Mouse (Mus musculus) telencephalon, adult 2 months (tissue): Measurements from ENCODE around the gene Cdk6.
A peak's percentile ranks its signal among the peaks of the same experiment; 100 is the strongest.
"Not testable (repeated sequence)": the region's sequence is repeated elsewhere in the genome, so short reads cannot be mapped to it uniquely, and the experiment has no call there.

Source experiments
- DNase-seq: peaks from one replicate; pipeline ENCODE4 v3.0.0-alpha.2; 2011; ENCODE audit warnings: low read depth, low spot score

The Cdk6 gene

GRCm38 (mm10) chr5:3420832-3421228 is 79.5 kb downstream of the Cdk6 start:
- DNase-seq: no peak

DNA sequence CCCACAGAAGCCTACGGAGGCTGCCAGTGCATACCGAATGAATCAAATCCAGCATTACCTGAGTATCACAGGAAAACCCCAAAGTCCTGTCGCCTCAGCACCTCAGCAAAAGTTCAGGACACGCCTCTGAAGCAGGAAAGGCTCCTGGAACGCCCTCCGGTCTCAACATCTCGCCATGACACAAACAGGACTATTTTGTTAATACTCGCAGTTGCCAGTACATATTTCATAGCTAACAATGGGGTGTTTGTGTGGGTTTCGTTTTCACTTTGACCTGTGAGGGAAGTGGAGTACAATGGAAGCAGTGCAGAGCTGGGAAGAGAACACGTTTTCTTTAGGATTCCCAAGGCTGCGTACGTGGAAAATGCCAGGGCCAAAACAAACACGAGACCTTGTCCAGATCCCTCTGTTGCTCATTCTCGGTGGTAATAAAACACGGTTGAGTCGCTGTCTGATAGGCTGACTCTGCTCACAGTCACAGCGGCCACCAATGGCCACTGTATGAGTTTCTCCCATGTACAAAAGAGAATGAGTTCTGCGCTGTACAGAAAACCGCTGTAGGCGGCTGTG is 91.9 kb downstream of the Cdk6 start:
- not testable (repeated sequence) for DNase-seq

- not testable (repeated sequence) for DNase-seq
Observed at GRCm38 (mm10) chr5:3434105-3434504, 92.8 kb downstream of the Cdk6 start.

DNA sequence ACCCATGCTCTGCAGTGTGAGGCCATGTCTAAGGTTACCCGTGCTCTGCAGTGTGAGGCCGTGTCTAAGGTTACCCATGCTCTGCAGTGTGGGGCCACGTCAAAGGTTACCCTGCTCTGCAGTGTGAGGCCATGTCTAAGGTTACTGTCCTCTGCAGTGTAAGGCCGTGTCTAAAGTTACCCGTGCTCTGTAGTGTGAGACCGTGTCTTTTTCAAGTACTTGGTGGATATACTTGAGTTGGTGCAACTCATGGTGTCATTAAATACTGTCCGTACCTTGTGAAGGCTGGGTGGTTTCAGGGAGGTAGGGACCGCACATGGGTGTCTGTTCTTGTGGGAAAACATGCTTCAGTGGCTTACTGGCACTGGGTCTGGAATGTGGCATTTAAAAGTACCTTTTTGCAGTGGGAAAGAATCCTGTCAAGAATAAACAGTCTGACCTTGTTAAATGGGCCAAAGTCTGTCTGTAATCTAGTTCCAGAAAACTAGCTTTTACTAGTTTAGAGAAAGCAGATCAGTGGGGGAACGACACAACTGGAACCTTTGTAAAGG is 97.2 kb downstream of the Cdk6 start:
- DNase-seq: not testable (repeated sequence)

DNA sequence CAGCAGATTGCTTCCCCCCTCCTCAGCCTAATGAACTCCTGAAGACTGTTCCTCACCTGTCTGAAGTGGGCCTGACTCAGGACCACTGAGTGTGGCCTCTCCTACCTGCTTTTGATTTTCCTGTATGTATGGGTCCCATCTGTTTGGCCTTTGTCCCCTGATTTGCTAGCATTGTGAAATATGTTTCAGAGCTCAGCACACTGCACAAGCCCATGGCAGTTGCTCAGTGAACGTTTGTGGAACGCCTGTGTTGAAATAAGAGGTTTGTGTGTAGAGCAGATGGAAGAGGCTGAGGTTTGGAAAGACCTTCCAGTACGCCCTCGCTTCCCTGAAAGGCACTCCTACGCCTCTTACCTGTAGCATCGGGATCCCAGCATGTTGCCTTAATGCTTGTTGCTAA is 98.1 kb downstream of the Cdk6 start:
- not testable (repeated sequence) for DNase-seq

GRCm38 (mm10) chr5:3442524-3442923 is 101.2 kb downstream of the Cdk6 start:
- DNase-seq: not testable (repeated sequence)

GRCm38 (mm10) chr5:3451233-3451632 is 109.9 kb downstream of the Cdk6 start:
- DNase-seq: not testable (repeated sequence)

GRCm38 (mm10) chr5:3453946-3454345 is 112.7 kb downstream of the Cdk6 start:
- not testable (repeated sequence) for DNase-seq

DNA sequence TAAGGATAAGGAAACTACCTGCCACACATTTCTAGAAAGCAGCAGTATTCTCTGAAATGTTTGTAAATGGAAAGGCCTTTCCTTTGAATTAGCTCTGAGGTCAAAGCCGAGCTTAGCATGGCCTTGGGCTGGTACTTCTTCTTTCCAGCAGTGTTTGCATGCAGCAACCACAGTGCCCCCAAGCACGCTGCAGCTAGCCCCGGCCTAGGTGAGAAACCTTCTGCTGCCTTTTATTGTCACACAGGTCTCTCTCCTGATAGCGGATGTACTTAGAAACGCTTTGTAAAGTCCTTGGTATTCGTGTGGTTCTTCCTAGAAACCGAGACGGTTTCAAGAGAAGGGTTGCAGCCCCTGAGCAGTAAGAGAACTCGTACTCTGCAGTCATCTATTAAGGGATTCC is 119.6 kb downstream of the Cdk6 start:
- no peak for DNase-seq

GRCm38 (mm10) chr5:3461401-3461800 is 120.1 kb downstream of the Cdk6 start:
- peak; percentile 5 for DNase-seq

DNA sequence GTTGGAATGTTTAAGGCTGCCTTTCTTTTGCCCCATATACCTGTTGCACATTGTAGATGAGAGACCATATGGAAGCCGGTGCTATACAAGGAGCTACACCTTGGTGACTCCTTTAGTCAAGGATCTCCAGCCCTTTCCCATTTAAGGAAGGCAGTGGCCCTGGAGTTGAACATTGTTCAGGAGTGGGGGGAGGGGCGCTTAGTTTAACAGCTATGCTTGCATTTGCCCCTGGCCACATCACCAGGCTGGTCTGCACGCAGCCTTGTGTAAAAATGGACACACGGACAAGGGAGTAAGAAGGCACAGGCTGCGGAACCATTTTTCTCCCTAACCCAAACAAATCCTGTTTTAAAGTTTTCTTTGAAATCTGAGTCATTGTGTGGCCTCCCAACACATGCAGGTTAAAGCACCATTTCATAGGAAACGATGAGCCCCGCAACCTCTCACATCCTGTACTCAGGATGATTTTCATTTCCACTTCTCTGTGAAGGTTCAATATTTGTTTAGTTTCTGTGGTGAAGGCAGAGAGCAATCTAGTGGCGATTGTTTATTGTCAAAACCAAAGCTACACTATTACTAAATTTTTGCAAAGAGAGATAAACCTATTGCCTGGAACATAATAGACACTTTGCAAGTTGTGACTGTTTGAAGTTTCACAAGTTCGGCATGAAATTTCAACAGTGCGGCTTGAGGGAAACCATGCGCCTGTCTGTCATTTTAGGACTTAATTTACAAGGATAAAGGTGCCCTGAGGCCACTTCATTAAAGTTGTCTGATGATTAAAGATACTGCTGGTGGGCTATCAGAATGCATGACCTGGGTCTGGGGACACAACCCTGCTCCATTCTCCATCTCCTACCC is 121.8 kb downstream of the Cdk6 start:
- no peak for DNase-seq

- no peak for DNase-seq
Observed at GRCm38 (mm10) chr5:3463758-3464157, 122.5 kb downstream of the Cdk6 start.

GRCm38 (mm10) chr5:3466069-3466877 is 125.0 kb downstream of the Cdk6 start:
- DNase-seq: no peak

DNA sequence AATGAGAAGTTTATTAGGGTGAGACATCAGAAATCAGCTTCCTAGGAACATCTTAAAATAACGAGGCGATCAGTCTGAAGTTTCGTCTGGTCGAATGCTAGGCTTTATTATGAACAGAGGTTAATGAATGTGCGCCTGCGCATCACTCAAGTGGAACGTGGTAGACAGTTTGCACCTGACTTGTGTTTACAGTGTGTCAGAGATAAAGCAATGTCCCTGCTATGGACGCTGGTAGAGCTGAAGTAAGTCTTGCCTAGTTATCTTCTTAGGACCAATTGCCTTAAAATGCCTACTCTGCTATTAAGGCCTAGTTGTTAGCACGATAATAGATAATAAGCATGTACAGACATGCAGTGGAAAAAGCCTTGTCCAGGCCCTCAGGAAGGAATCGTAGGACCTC is 129.6 kb downstream of the Cdk6 start:
- no peak for DNase-seq

DNA sequence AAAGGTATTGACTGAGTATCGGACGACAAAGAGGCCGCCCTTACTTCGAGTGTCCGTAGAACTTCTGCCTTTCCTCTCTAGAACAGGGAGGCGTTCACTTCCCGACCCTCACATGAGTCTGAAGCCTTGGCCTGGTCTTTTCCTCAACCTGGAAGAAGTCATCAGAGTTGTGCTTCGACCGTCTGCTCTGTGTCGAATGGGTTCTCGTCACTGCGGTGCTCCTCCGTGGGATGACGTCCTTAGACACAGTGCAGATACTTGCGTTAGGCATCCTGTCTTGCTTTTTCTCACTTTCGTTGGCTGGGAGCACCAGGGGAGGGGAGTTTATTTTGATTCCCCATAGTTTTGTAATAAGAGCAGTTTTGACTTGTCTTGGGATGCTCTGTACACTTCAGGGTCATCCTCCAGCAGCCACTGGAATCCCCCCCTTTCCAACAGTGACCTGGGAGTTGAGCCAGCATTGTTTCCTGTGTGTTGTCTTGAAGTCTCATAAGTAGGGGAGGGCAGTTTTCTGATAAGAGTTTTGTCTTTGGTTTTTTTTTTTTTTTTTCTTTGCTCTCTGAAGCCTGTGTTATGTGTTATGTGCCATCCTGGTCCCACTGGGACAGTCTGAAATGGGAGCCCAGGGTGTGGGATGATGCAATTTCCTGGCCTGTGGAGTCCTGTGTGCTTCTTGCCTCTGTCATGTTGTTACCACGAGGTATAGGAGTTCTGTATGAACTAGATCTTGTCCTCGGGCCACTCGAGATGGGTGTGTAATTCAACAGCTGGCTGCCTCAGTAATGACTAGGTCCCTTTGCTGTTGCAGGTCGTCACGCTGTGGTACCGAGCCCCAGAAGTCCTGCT is 131.2 kb downstream of the Cdk6 start:
- no peak for DNase-seq

GRCm38 (mm10) chr5:3477711-3478110 is 136.4 kb downstream of the Cdk6 start:
- no peak for DNase-seq

DNA sequence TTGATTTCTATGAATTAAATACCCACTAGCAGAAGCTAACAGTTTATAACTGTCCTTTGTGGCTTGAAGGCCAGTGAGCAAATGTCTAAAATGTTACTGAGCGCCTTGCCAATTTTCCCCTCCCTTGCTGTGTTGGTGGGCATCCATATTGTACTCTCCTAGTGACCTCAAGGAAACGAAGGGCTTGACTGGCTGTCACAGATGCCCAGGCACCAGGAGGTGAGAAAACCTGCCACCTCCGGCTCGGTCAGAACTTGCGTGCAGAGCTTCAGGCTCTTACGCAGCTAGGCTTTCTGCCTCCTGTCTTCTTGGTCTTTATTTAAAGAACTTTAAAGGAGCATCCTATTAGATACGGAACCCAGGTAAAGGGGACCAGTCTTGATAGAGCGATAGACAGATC is 136.9 kb downstream of the Cdk6 start:
- no peak for DNase-seq

GRCm38 (mm10) chr5:3479016-3479795 is 137.9 kb downstream of the Cdk6 start:
- DNase-seq: no peak

GRCm38 (mm10) chr5:3480637-3481395 is 139.5 kb downstream of the Cdk6 start:
- peak; percentile 6 for DNase-seq

DNA sequence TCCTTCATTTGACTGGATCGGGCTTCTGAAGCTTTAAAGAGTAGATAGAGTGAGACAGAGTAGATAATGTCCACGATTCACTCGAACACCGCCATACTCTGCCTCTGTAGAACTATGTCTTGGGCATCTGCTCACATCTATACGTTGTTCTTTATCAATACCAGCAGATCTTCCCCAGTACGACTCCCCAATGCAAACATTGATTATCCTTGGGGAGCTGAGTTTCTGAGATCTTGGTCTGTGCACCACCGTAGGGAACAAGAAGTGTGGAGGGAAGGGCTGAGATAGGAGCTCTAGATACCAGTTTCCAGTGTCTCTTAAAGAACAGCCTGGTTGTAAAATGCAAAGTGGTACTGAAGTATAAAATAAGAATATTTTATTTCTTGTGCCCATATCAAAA is 141.2 kb downstream of the Cdk6 start:
- no peak for DNase-seq
